ENCODE assay signal across 21 mouse cellular contexts in genomic region chr1:105285001-105285400, GRCm38 (mm10).
A peak's percentile ranks its signal among the peaks of the same experiment; 100 is the strongest.
DNase-seq lines count a peak whose midpoint lies in the region; ATAC-seq lines count a peak whose summit lies in the region.
"Had no signal": no experiment of that assay in that cellular context is flagged by ENCODE, and none has a peak within 500 bp of the region (broad histone marks: within the 10 kb centered on the region; RNA-seq: fewer than 3 reads in every experiment).

No protein-coding gene starts in this region.

- 0 out of 2 replicates have a peak, but pooled peaks have one; percentile 11 for ATAC-seq in common myeloid progenitor, adult 5-6 weeks (replicated peaks; ENCODE audit: low read depth, poor library complexity, severe bottlenecking)
- peak; percentile 75 for ATAC-seq in megakaryocyte, adult 5-6 weeks (ENCODE audit: poor library complexity, severe bottlenecking)
- ATAC-seq: activated CD4-positive, CD25-positive, alpha-beta regulatory T cell, adult 4 months; CD4-positive, CD25-positive, alpha-beta regulatory T cell, adult 4 months; forebrain, embryonic 14.5 days; forebrain, embryonic 16.5 days; Patski had no signal

- no peak for DNase-seq in thymus, postnatal 25 days
- DNase-seq in embryo, embryonic 10 days (ENCODE audit: low spot score): no peak
- DNase-seq in urinary bladder, postnatal 10 days (ENCODE audit: low spot score): no peak
- DNase-seq: adrenal gland, adult 8-10 months; adrenal gland, postnatal 14 days; adrenal gland, postnatal 36 days; B cell, adult 2 months; cerebellum, adult 11 months; cerebellum, adult 18-20 months; cerebellum, adult 8-10 months; cerebellum, adult 9-11 months; cerebellum, postnatal 14 days; cerebellum, postnatal 36 days; embryo, embryonic 11 days had no signal
